In genomic region chr4:134768226-134768888, GRCm38 (mm10) we compare ENCODE assay signal across 8 mouse cellular contexts. TPM values are rescaled to one million over a fixed set of nuclear protein-coding genes. Genes with fewer than 3 reads are reported as not detected.
DNase-seq lines count a peak whose midpoint lies in the region; ATAC-seq and TF ChIP-seq lines count a peak whose summit lies in the region.

No protein-coding gene starts in this region.

- peaks cover 3% of the 10 kb centered on the region; the same call in 1 of the 2 replicates for H3K27me3 ChIP-seq in lung, embryonic 15.5 days
- peaks cover 17% of the 10 kb centered on the region; the same call in 1 of the 2 replicates for H3K27me3 ChIP-seq in embryonic facial prominence, embryonic 13.5 days
- peaks cover 7% of the 10 kb centered on the region for H3K27me3 ChIP-seq in limb, embryonic 13.5 days
- H3K27me3 ChIP-seq in stomach, postnatal 0 days (ENCODE audit: control insufficient read depth, insufficient read depth, low read length), result no peaks in the 10 kb centered on the region

- H3K4me3 ChIP-seq in lung, embryonic 15.5 days, result peak overlapping the region; percentile 69
- peak overlapping the region; percentile 79 for H3K4me3 ChIP-seq in embryonic facial prominence, embryonic 13.5 days
- H3K4me3 ChIP-seq in limb, embryonic 13.5 days, result peak overlapping the region; percentile 79
- H3K4me3 ChIP-seq in stomach, postnatal 0 days (ENCODE audit: low read depth, low read length), result peak overlapping the region; percentile 79

- H3K36me3 ChIP-seq in lung, embryonic 15.5 days, result no peaks in the 10 kb centered on the region
- H3K36me3 ChIP-seq in embryonic facial prominence, embryonic 13.5 days, result no peaks in the 10 kb centered on the region
- no peaks in the 10 kb centered on the region for H3K36me3 ChIP-seq in limb, embryonic 13.5 days
- no peaks in the 10 kb centered on the region for H3K36me3 ChIP-seq in stomach, postnatal 0 days (ENCODE audit: control insufficient read depth, insufficient read depth, low read length)

- no peak overlapping the region for H3K27ac ChIP-seq in lung, embryonic 15.5 days
- no peak overlapping the region for H3K27ac ChIP-seq in embryonic facial prominence, embryonic 13.5 days
- no peak overlapping the region for H3K27ac ChIP-seq in limb, embryonic 13.5 days
- 0 out of 2 replicates have a peak overlapping the region, but pooled peaks have one; percentile 35 for H3K27ac ChIP-seq in stomach, postnatal 0 days (replicated peaks)

- DNase-seq in lung, postnatal 25 days (ENCODE audit: low spot score), result no peak
- peak; percentile 63 for DNase-seq in adrenal gland, postnatal 10 days
- DNase-seq in stomach, postnatal 0 days (ENCODE audit: low spot score), result no peak
- no peak for DNase-seq in spleen, postnatal 10 days (ENCODE audit: low spot score in 2 of 2)
- DNase-seq in layer of hippocampus, adult 9-11 months, result no peak

- TF ChIP-seq EP300 in stomach, postnatal 0 days (optimal IDR thresholded peaks at IDR 0.05), result peak; percentile 48

- peak overlapping the region; percentile 77 for H3K9ac ChIP-seq in lung, embryonic 15.5 days
- H3K9ac ChIP-seq in embryonic facial prominence, embryonic 13.5 days, result peak overlapping the region; percentile 87
- peak overlapping the region; percentile 89 for H3K9ac ChIP-seq in limb, embryonic 13.5 days
- peak overlapping the region; percentile 90; the same call in 1 of the 2 replicates for H3K9ac ChIP-seq in stomach, postnatal 0 days (ENCODE audit: low read length)

- peaks cover 45% of the 10 kb centered on the region for H3K4me1 ChIP-seq in lung, embryonic 15.5 days
- peaks cover 30% of the 10 kb centered on the region for H3K4me1 ChIP-seq in embryonic facial prominence, embryonic 13.5 days
- H3K4me1 ChIP-seq in limb, embryonic 13.5 days, result peaks cover 18% of the 10 kb centered on the region
- peaks cover 5% of the 10 kb centered on the region; the same call in 1 of the 2 replicates for H3K4me1 ChIP-seq in stomach, postnatal 0 days (replicated peaks; ENCODE audit: control insufficient read depth, insufficient read depth)

- 11% methylated on average over 21 of the region's 21 CpGs for WGBS in lung, embryonic 15.5 days
- WGBS in embryonic facial prominence, embryonic 13.5 days, result 9% methylated on average over 21 of the region's 21 CpGs
- WGBS in limb, embryonic 13.5 days, result 9% methylated on average over 21 of the region's 21 CpGs
- 16% methylated on average over 21 of the region's 21 CpGs for WGBS in stomach, postnatal 0 days

- TF ChIP-seq CTCF in stomach, postnatal 0 days (IDR thresholded peaks at IDR 0.05; ENCODE audit: low read depth), result no peak

- no peak for ATAC-seq in lung, embryonic 15.5 days (ENCODE audit: borderline replicate concordance, extremely low read depth, low FRiP score, low TSS enrichment)
- no peak for ATAC-seq in embryonic facial prominence, embryonic 13.5 days (ENCODE audit: insufficient number of reproducible peaks, insufficient read depth, low FRiP score, low TSS enrichment, low read depth)
- ATAC-seq in limb, embryonic 13.5 days (ENCODE audit: low FRiP score, low read depth), result peak; percentile 10; the same call in 1 of the 2 replicates
- no peak for ATAC-seq in stomach, postnatal 0 days (ENCODE audit: low FRiP score, low TSS enrichment)

- no peaks in the 10 kb centered on the region for H3K9me3 ChIP-seq in lung, embryonic 15.5 days
- no peaks in the 10 kb centered on the region for H3K9me3 ChIP-seq in embryonic facial prominence, embryonic 13.5 days
- no peaks in the 10 kb centered on the region for H3K9me3 ChIP-seq in limb, embryonic 13.5 days
- H3K9me3 ChIP-seq in stomach, postnatal 0 days (ENCODE audit: control insufficient read depth, low read length), result no peaks in the 10 kb centered on the region

- peak overlapping the region; percentile 80 for H3K4me2 ChIP-seq in lung, embryonic 15.5 days
- H3K4me2 ChIP-seq in embryonic facial prominence, embryonic 13.5 days, result peak overlapping the region; percentile 95
- H3K4me2 ChIP-seq in limb, embryonic 13.5 days (replicated peaks), result peak overlapping the region; percentile 90
- peak overlapping the region; percentile 97 for H3K4me2 ChIP-seq in stomach, postnatal 0 days (replicated peaks; ENCODE audit: low read depth)

RNA-seq across cellular contexts. Expression of gene Ldlrap1, which starts 0.5 kb away (rescaled TPM):
- polyA plus RNA-seq in lung, embryonic 15.5 days (2015; fragmentation: Nextera tagmentation; extraction: Ambion mirVana), result 21.8 and 24.9 TPM in 2 replicates
- 10 to 100 TPM; 37.3 to 48.9 TPM for total RNA-seq in adrenal gland, postnatal 10 days (2021)
- 25.6 and 27.2 TPM in 2 replicates for polyA plus RNA-seq in embryonic facial prominence, embryonic 13.5 days (2015; fragmentation: Nextera tagmentation; extraction: Ambion mirVana)
- 22.0 and 24.5 TPM in 2 replicates for polyA plus RNA-seq in limb, embryonic 13.5 days (2015; fragmentation: Nextera tagmentation; extraction: Ambion mirVana)
- 18.8 and 19.5 TPM in 2 replicates for polyA plus RNA-seq in stomach, postnatal 0 days (2015; fragmentation: Nextera tagmentation; extraction: Ambion mirVana)
